Mouse (Mus musculus) liver, adult 2 months (tissue): ENCODE measurements around the gene Rab14.

Experiments
- CTCF ChIP-seq: fragments of 200-500 bp; IDR thresholded peaks from 2 replicates; pipeline ENCODE4 v1.5.1; 2011; ENCODE audit warnings: low read depth, low read length, control low read depth
- POLR2A ChIP-seq: fragments of 200-500 bp; IDR thresholded peaks from 2 replicates; pipeline ENCODE4 v1.6.1; 2011; ENCODE audit warnings: low read length, control low read depth; ENCODE audit not compliant: insufficient read depth; ENCODE audit errors: extremely low read depth

DNA sequence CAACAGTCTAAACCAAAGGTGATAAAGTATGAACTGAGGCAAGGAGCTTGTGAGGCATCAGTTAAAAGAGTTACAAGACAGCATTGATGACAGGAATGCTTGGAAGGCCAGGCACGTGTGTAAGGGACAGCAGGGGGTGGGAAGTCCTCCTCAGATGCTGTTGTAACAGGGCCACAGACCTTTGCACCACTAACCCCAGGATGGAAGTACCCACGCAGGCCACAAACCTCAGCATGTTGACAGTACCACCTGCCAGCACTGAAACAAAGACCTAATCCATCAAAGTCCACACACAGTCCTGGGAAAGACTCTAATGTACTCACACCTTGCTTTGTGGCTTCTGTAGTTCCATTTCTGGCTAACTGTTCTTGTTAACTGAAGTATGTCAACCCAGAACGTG is 33.0 kb upstream of the Rab14 start:
- TF ChIP-seq CTCF (no peak), POLR2A (no peak)
